Mouse (Mus musculus) midbrain, embryonic 13.5 days (tissue): ENCODE data around the gene Rnf180. TPM values are rescaled to one million over a fixed set of nuclear protein-coding genes. Genes with fewer than 3 reads are reported as not detected.

ENCODE experiments used
- ATAC-seq: fragments of 200-750 bp; cut with Nextera tagmentation; 2 replicates; pipeline ENCODE4 v1.8.0; 2017; ENCODE audit warnings: mild to moderate bottlenecking, moderate TSS enrichment, moderate library complexity
- H3K27ac ChIP-seq: fragments of 300-500 bp; sonication (generic); 2 replicates; pipeline ENCODE4 v1.5.1; 2015; ENCODE audit warnings: inconsistent platforms, mild to moderate bottlenecking, moderate library complexity
- H3K27me3 ChIP-seq: fragments of 300-500 bp; sonication (generic); 2 replicates; pipeline ENCODE4 v1.6.1; 2015; ENCODE audit warnings: mild to moderate bottlenecking, inconsistent platforms
- H3K36me3 ChIP-seq: fragments of 300-500 bp; sonication (generic); 2 replicates; pipeline ENCODE4 v1.6.1; 2015; ENCODE audit warnings: mild to moderate bottlenecking, inconsistent platforms
- H3K4me1 ChIP-seq: fragments of 300-500 bp; sonication (generic); replicated peaks from 2 replicates; pipeline ENCODE4 v1.6.1; 2015; ENCODE audit warnings: inconsistent platforms
- H3K4me2 ChIP-seq: fragments of 300-500 bp; sonication (generic); replicated peaks from 2 replicates; pipeline ENCODE4 v1.6.1; 2015; ENCODE audit warnings: moderate library complexity, mild to moderate bottlenecking, inconsistent platforms
- H3K4me3 ChIP-seq: fragments of 300-500 bp; sonication (generic); replicated peaks from 2 replicates; pipeline ENCODE4 v1.5.1; 2015; ENCODE audit warnings: mild to moderate bottlenecking, inconsistent platforms
- H3K9ac ChIP-seq: fragments of 300-500 bp; sonication (generic); replicated peaks from 2 replicates; pipeline ENCODE4 v1.6.1; 2015; ENCODE audit warnings: mild to moderate bottlenecking, inconsistent platforms
- H3K9me3 ChIP-seq: fragments of 300-500 bp; sonication (generic); 2 replicates; pipeline ENCODE4 v1.6.1; 2016; ENCODE audit warnings: mild to moderate bottlenecking, inconsistent platforms
- WGBS: fragments of 180-500 bp; shearing (Covaris S2); methylation state at CpG from one replicate; pipeline ENCODE4 v1.1.7; 2015; 5-methylcytosine and 5-hydroxymethylcytosine counted together
- polyA plus RNA-seq: library from polyadenylated mRNA; unstranded; fragments of >200 nt; fragmentation: Nextera tagmentation; extraction: Ambion mirVana; gene quantifications from 2 replicates; pipeline ENCODE4 v1.2.1, GENCODE M21; 2015

Gene Rnf180
- polyA plus RNA-seq, 1 experiment from 2014 or later = 19.7 TPM

- no peak overlapping the region for H3K4me3 ChIP-seq
- no peak overlapping the region for H3K4me2 ChIP-seq
- no peaks in the 10 kb centered on the region for H3K27me3 ChIP-seq
- no peak overlapping the region for H3K9ac ChIP-seq
- ATAC-seq = no peak
- H3K4me1 ChIP-seq = no peaks in the 10 kb centered on the region
- WGBS = 93% methylated on average over 6 of the region's 6 CpGs
- no peaks in the 10 kb centered on the region for H3K9me3 ChIP-seq
- no peak overlapping the region for H3K27ac ChIP-seq
- H3K36me3 ChIP-seq = no peaks in the 10 kb centered on the region
Observed at GRCm38 (mm10) chr13:105111599-105111998, 183.0 kb downstream of the Rnf180 start.

DNA sequence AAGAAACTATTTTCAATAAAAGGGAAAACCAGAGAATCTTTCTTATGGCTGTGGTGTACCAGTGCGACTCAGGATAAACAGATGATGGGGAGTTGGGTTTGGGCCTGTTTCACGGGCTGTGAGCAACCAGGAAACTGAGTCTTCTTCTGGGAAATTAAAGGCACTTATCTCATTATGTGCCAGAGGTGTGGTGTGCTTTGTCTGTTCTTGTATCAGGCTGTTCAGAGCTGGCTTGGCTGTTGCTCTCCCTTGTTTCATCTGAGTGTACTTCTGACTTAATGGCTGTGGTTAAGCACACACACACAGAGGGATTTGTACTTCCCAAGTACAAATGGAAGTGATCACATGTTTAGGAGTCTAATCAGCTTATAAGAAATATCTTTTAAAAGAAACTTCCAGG lies 190.2 kb downstream of the Rnf180 start:
- no peak overlapping the region for H3K4me2 ChIP-seq
- H3K27me3 ChIP-seq = no peaks in the 10 kb centered on the region
- ATAC-seq = no peak
- H3K27ac ChIP-seq = no peak overlapping the region
- H3K9ac ChIP-seq = no peak overlapping the region
- H3K9me3 ChIP-seq = no peaks in the 10 kb centered on the region
- no peaks in the 10 kb centered on the region for H3K36me3 ChIP-seq
- H3K4me1 ChIP-seq = no peaks in the 10 kb centered on the region
- WGBS = 87% methylated on average over 2 of the region's 2 CpGs
- H3K4me3 ChIP-seq = no peak overlapping the region

- Histone ChIP-seq H3K9ac (no peak overlapping the region), H3K4me1 (no peaks in the 10 kb centered on the region), H3K4me2 (no peak overlapping the region), H3K27ac (no peak overlapping the region), H3K27me3 (no peaks in the 10 kb centered on the region), H3K36me3 (no peaks in the 10 kb centered on the region), H3K4me3 (no peak overlapping the region), H3K9me3 (no peaks in the 10 kb centered on the region)
- ATAC-seq = no peak
- WGBS = 72% methylated on average over 4 of the region's 4 CpGs
Observed at GRCm38 (mm10) chr13:105100705-105101104, 193.9 kb downstream of the Rnf180 start.

- Histone ChIP-seq H3K4me1 (no peaks in the 10 kb centered on the region), H3K27ac (no peak overlapping the region), H3K27me3 (no peaks in the 10 kb centered on the region), H3K9ac (no peak overlapping the region), H3K36me3 (no peaks in the 10 kb centered on the region), H3K4me3 (no peak overlapping the region), H3K4me2 (no peak overlapping the region), H3K9me3 (no peaks in the 10 kb centered on the region)
- 79% methylated on average over 2 of the region's 2 CpGs for WGBS
- no peak for ATAC-seq
Observed at GRCm38 (mm10) chr13:105096316-105096715, 198.3 kb downstream of the Rnf180 start.

GRCm38 (mm10) chr13:105089276-105089675 lies 205.3 kb downstream of the Rnf180 start:
- Histone ChIP-seq H3K36me3 (no peaks in the 10 kb centered on the region), H3K4me1 (no peaks in the 10 kb centered on the region), H3K27ac (no peak overlapping the region), H3K4me3 (no peak overlapping the region), H3K9ac (no peak overlapping the region), H3K4me2 (no peak overlapping the region), H3K27me3 (no peaks in the 10 kb centered on the region), H3K9me3 (no peaks in the 10 kb centered on the region)
- 96% methylated on average over 3 of the region's 3 CpGs for WGBS
- ATAC-seq = no peak

DNA sequence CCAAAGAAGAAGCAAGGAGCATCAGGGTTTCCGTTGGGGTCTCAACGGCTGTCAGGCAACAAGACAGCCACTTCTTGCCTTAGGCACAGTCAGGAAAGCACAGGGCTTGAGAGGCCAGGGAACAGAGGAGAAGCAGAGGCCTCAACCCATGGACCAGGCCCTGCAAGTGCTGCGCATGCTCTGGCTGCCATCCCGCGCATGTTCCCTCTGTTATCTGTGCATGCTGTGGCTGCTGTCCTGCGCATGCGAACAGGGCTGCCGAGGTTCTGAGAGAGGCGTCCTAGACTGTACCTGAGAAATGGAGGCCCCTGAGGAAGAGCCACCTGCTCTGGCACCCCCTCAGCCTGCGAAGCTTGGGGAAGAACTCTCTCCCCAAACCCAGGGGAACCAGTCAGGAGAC lies 212.8 kb downstream of the Rnf180 start, which contains the start of gene 4933425L06Rik:
4933425L06Rik (plus strand) TSS at position 261 of the 400 bp plus-strand sequence.
- no peaks in the 10 kb centered on the region for H3K4me1 ChIP-seq
- no peak within 1 kb of the TSS for H3K27ac ChIP-seq
- no peak within 1 kb of the TSS for H3K4me3 ChIP-seq
- WGBS = 96% methylated on average over 10 of the region's 10 CpGs
- H3K9me3 ChIP-seq = no peaks in the 10 kb centered on the region
- no peak within 1 kb of the TSS for H3K9ac ChIP-seq
- H3K27me3 ChIP-seq = no peaks in the 10 kb centered on the region
- ATAC-seq = peak; percentile 48; the same call in 1 of the 2 replicates
- H3K4me2 ChIP-seq = no peak within 1 kb of the TSS
- H3K36me3 ChIP-seq = no peaks in the 10 kb centered on the region

Other genes with a start within 250 kb of the Rnf180 start
- gene Rgs7bp, start 239.9 kb downstream of the Rnf180 start, polyA plus RNA-seq = 2.2 and 2.3 TPM in 2 replicates
- not detected in 2 replicates for gene 4933425L06Rik, start 212.7 kb downstream of the Rnf180 start, polyA plus RNA-seq
- 0.57 and 0.78 TPM in 2 replicates for gene Htr1a, start 148.8 kb upstream of the Rnf180 start, polyA plus RNA-seq